9 mouse cellular contexts compared by ENCODE assay signal in the genomic region with DNA sequence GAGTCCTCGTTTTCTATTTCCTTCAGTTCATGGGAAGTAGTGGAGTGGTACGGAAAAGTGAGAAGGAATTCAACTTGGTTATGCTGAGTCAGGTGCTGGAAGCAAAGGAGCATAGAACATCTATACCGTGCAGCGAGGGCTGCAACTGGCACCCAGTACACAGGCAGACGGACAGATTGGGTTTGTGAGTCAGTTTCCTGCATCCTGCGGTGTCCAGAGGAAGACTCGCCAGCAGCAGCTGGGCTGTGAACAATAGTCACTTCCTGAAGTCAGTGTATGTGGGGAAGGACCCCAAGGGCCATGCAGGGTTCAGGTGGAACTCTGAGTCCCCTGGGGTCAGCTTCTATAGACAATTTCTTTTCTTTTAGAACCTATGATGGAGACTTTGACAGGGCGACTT.
DNase-seq lines count a peak whose midpoint lies in the region; ATAC-seq and TF ChIP-seq lines count a peak whose summit lies in the region.
"Had no signal": no experiment of that assay in that cellular context is flagged by ENCODE, and none has a peak within 500 bp of the region (broad histone marks: within the 10 kb centered on the region; RNA-seq: fewer than 3 reads in every experiment).

No protein-coding gene starts in this region.

- no peak for TF ChIP-seq POLR2A in myocyte (IDR thresholded peaks at IDR 0.05; ENCODE audit: insufficient read length, low read depth)

- H3K27ac ChIP-seq in liver, embryonic 11.5 days (ENCODE audit: low read depth, low read length), result peak overlapping the region; percentile 3; the same call in 1 of the 2 replicates
- peak overlapping the region; percentile 89 for H3K27ac ChIP-seq in heart, embryonic 11.5 days (ENCODE audit: low read depth, low read length)
- H3K27ac ChIP-seq in kidney, postnatal 0 days, result peak overlapping the region; percentile 77; the same call in 1 of the 2 replicates

- no peaks in the 10 kb centered on the region for H3K27me3 ChIP-seq in liver, embryonic 11.5 days (replicated peaks; ENCODE audit: control insufficient read depth, insufficient read depth, low read length)
- H3K27me3 ChIP-seq in heart, embryonic 11.5 days (ENCODE audit: control insufficient read depth, insufficient read depth, low read length), result no peaks in the 10 kb centered on the region
- no peaks in the 10 kb centered on the region for H3K27me3 ChIP-seq in kidney, postnatal 0 days (ENCODE audit: insufficient read depth, low read length)
- H3K27me3 ChIP-seq in myocyte (ENCODE audit: control insufficient read depth, insufficient read depth, insufficient read length), result no peaks in the 10 kb centered on the region

- H3K9me3 ChIP-seq in liver, embryonic 11.5 days (ENCODE audit: control insufficient read depth, low read length), result no peaks in the 10 kb centered on the region; the same call in 1 of the 2 replicates
- H3K9me3 ChIP-seq in heart, embryonic 11.5 days (replicated peaks; ENCODE audit: control insufficient read depth, low read length), result no peaks in the 10 kb centered on the region
- no peaks in the 10 kb centered on the region for H3K9me3 ChIP-seq in kidney, postnatal 0 days (replicated peaks; ENCODE audit: low read length)

- peaks cover 35% of the 10 kb centered on the region for H3K79me2 ChIP-seq in myocyte (ENCODE audit: control insufficient read depth, insufficient read depth)

- no peak overlapping the region for H3K4me3 ChIP-seq in liver, embryonic 11.5 days (ENCODE audit: low read depth, low read length)
- H3K4me3 ChIP-seq in heart, embryonic 11.5 days (ENCODE audit: low read depth, low read length), result no peak overlapping the region
- H3K4me3 ChIP-seq in kidney, postnatal 0 days (replicated peaks; ENCODE audit: low read depth, low read length), result no peak overlapping the region
- peak overlapping the region; percentile 31 for H3K4me3 ChIP-seq in myocyte

- no peak overlapping the region for H3K4me2 ChIP-seq in liver, embryonic 11.5 days
- no peak overlapping the region; the same call in 1 of the 2 replicates for H3K4me2 ChIP-seq in heart, embryonic 11.5 days
- peak overlapping the region; percentile 76; the same call in 1 of the 2 replicates for H3K4me2 ChIP-seq in kidney, postnatal 0 days (ENCODE audit: low read length)
- peak overlapping the region; percentile 87 for H3K4me2 ChIP-seq in myocyte (ENCODE audit: low read depth)

- TF ChIP-seq CTCF in kidney, postnatal 0 days (IDR thresholded peaks at IDR 0.05; ENCODE audit: low read depth), result no peak

- H3ac ChIP-seq in myocyte (ENCODE audit: control insufficient read depth, insufficient read length), result no peak overlapping the region

- H3K9ac ChIP-seq in liver, embryonic 11.5 days (ENCODE audit: low read depth, low read length), result no peak overlapping the region
- H3K9ac ChIP-seq in heart, embryonic 11.5 days (ENCODE audit: low read depth, low read length), result peak overlapping the region; percentile 75; the same call in 1 of the 2 replicates
- H3K9ac ChIP-seq in kidney, postnatal 0 days (ENCODE audit: low read depth, low read length), result no peak overlapping the region

- no peaks in the 10 kb centered on the region for H3K36me3 ChIP-seq in liver, embryonic 11.5 days (ENCODE audit: control insufficient read depth, insufficient read depth, low read length)
- H3K36me3 ChIP-seq in heart, embryonic 11.5 days (ENCODE audit: control insufficient read depth, insufficient read depth, low read length), result peaks cover 6% of the 10 kb centered on the region; the same call in 1 of the 2 replicates
- no peaks in the 10 kb centered on the region for H3K36me3 ChIP-seq in kidney, postnatal 0 days (ENCODE audit: insufficient read depth, low read length)
- no peaks in the 10 kb centered on the region for H3K36me3 ChIP-seq in myocyte (ENCODE audit: control insufficient read depth, insufficient read depth)

- 46% methylated on average over 8 of the region's 8 CpGs for WGBS in liver, embryonic 11.5 days
- 56% methylated on average over 8 of the region's 8 CpGs for WGBS in heart, embryonic 11.5 days (ENCODE audit: insufficient replicate concordance)
- 68% methylated on average over 8 of the region's 8 CpGs for WGBS in kidney, postnatal 0 days

- ATAC-seq in liver, embryonic 11.5 days (replicated peaks; ENCODE audit: low FRiP score), result 0 out of 2 replicates have a peak, but pooled peaks have one; percentile 18
- ATAC-seq in heart, embryonic 11.5 days (replicated peaks; ENCODE audit: insufficient number of reproducible peaks, low FRiP score, low TSS enrichment), result peak; percentile 27; the same call in 1 of the 2 replicates
- ATAC-seq in kidney, postnatal 0 days (replicated peaks; ENCODE audit: low FRiP score, low read depth), result peak; percentile 29; the same call in 1 of the 2 replicates

- no peak for DNase-seq in liver, embryonic 11.5 days (ENCODE audit: low spot score)
- no peak for DNase-seq in liver
- DNase-seq in kidney, postnatal 0 days (ENCODE audit: low spot score), result peak; percentile 32
- no peak for DNase-seq in retina, embryonic 14.5 days (ENCODE audit: low spot score)
- DNase-seq in ovary, postnatal 36 days (ENCODE audit: low spot score), result no peak
- DNase-seq: cerebellum, postnatal 36 days; gastrocnemius, postnatal 14 days had no signal

- H3K4me1 ChIP-seq in liver, embryonic 11.5 days (replicated peaks; ENCODE audit: control insufficient read depth, insufficient read depth, low read length), result peaks cover 7% of the 10 kb centered on the region; the same call in 1 of the 2 replicates
- peaks cover 20% of the 10 kb centered on the region for H3K4me1 ChIP-seq in heart, embryonic 11.5 days (ENCODE audit: control insufficient read depth, insufficient read depth, low read length)
- no peaks in the 10 kb centered on the region; the same call in 1 of the 2 replicates for H3K4me1 ChIP-seq in kidney, postnatal 0 days (replicated peaks; ENCODE audit: insufficient read depth, low read length)

TF ChIP-seq in myocyte, 11 proteins besides CTCF, POLR2A, EP300 and RAD21:
- TF ChIP-seq MYOG (IDR thresholded peaks at IDR 0.05; ENCODE audit: control insufficient read depth in 1 of 3, insufficient read depth in 1 of 3, insufficient read length in 2 of 3, low read depth in 2 of 3) (peak in 1 of 3 experiments; percentile 48), REST (IDR thresholded peaks at IDR 0.05; ENCODE audit: insufficient read depth, insufficient read length) (no peak), TCF3 (IDR thresholded peaks at IDR 0.05; ENCODE audit: insufficient read length, low read depth) (no peak), SRF (IDR thresholded peaks at IDR 0.05; ENCODE audit: control insufficient read depth, insufficient read length, low read depth) (no peak), E2F4 (IDR thresholded peaks at IDR 0.05; ENCODE audit: insufficient read depth) (no peak), MYOD1 (IDR thresholded peaks at IDR 0.05; ENCODE audit: control insufficient read depth in 1 of 3, insufficient read length in 2 of 3, low read depth in 2 of 3) (peak in 2 of 3 experiments; percentile 66 to 71), MAX (IDR thresholded peaks at IDR 0.05; ENCODE audit: low read depth) (no peak), CEBPB (IDR thresholded peaks at IDR 0.05; ENCODE audit: insufficient read depth, poor library complexity, severe bottlenecking) (no peak)

Comparison
In these comparisons a context has a peak if more than half of its experiments do, and no peak if none do; other contexts are left out.
1. H3K27ac ChIP-seq: peak in every context shown above with its lines; median percentile 89 in heart, embryonic 11.5 days; 77 in kidney, postnatal 0 days; 3 in liver, embryonic 11.5 days.
2. H3K4me2 ChIP-seq: peak in kidney, postnatal 0 days (single experiment) and myocyte (single experiment); none in liver, embryonic 11.5 days (single experiment) and heart, embryonic 11.5 days (single experiment).
3. Peak in every context shown above with its lines, with median percentiles within 50 percentile points of each other: ATAC-seq.